Mouse (Mus musculus): ENCODE measurements around the gene Galnt17. TPM values are rescaled to one million over a fixed set of nuclear protein-coding genes. Genes with fewer than 3 reads are reported as not detected.

The Galnt17 gene
- polyA plus RNA-seq, 1 experiment from 2014 or later, result 5.8 TPM

GRCm38 (mm10) chr5:130930999-130931398, 377.3 kb downstream of the Galnt17 start:
- H3K4me3 ChIP-seq (replicated peaks; ENCODE audit: low read depth, low read length), result no peak overlapping the region
- H3K36me3 ChIP-seq (ENCODE audit: control insufficient read depth, insufficient read depth, low read length), result no peaks in the 10 kb centered on the region
- DNase-seq (no peak), ATAC-seq (ENCODE audit: low FRiP score, low TSS enrichment) (no peak)
- no peak overlapping the region for H3K27ac ChIP-seq (replicated peaks; ENCODE audit: low read depth, low read length)
- H3K4me1 ChIP-seq (ENCODE audit: control insufficient read depth, insufficient read depth, low read length), result no peaks in the 10 kb centered on the region
- H3K27me3 ChIP-seq (ENCODE audit: control insufficient read depth, insufficient read depth, low read length), result no peaks in the 10 kb centered on the region
- H3K9me3 ChIP-seq (ENCODE audit: control insufficient read depth, low read length), result no peaks in the 10 kb centered on the region
- 77% methylated on average over 1 of the region's 1 CpGs for WGBS
- no peak overlapping the region for H3K4me2 ChIP-seq (ENCODE audit: low read length)
- H3K9ac ChIP-seq (replicated peaks; ENCODE audit: low read length), result no peak overlapping the region

GRCm38 (mm10) chr5:130927794-130928149, 380.5 kb downstream of the Galnt17 start:
- H3K27ac ChIP-seq (replicated peaks; ENCODE audit: low read depth, low read length), result no peak overlapping the region
- DNase-seq (no peak), ATAC-seq (ENCODE audit: low FRiP score, low TSS enrichment) (no peak)
- H3K27me3 ChIP-seq (ENCODE audit: control insufficient read depth, insufficient read depth, low read length), result no peaks in the 10 kb centered on the region
- 88% methylated on average over 8 of the region's 8 CpGs for WGBS
- H3K4me1 ChIP-seq (ENCODE audit: control insufficient read depth, insufficient read depth, low read length), result peaks cover 8% of the 10 kb centered on the region; the same call in 1 of the 2 replicates
- H3K4me2 ChIP-seq (ENCODE audit: low read length), result no peak overlapping the region
- no peak overlapping the region for H3K4me3 ChIP-seq (replicated peaks; ENCODE audit: low read depth, low read length)
- H3K9me3 ChIP-seq (ENCODE audit: control insufficient read depth, low read length), result no peaks in the 10 kb centered on the region
- no peaks in the 10 kb centered on the region for H3K36me3 ChIP-seq (ENCODE audit: control insufficient read depth, insufficient read depth, low read length)
- no peak overlapping the region for H3K9ac ChIP-seq (replicated peaks; ENCODE audit: low read length)

DNA sequence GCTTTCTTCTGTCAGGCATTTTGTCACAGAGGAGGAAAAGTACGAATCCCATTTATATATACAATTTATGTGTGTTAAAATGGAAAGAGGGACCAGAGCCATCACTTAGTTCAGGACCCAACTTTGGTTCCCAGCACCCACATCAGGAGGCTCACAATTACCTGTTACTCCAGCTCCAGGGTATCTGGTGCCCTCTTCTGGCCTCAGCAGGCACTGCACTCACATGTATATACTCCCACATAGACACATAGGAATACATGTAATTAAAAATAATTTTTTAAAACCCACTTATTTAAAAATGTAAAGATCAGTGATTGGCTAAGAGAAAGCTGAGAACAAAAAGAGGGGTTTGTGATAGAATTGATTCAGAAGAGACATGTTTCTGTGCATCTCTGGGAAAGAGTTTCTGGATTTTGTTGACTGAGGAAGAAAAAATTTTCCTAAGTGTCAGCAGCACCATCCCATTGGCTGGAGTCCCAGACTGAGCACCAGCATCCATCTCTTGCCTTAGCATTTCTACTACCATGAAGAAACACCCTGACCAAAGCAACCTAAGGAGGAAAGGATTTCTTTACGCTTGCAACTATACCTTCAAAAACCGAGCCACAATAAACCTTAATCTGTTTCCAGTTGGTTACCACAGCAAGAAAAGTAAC, 381.0 kb downstream of the Galnt17 start:
- Histone ChIP-seq H3K4me3 (replicated peaks; ENCODE audit: low read depth, low read length) (no peak overlapping the region), H3K4me2 (ENCODE audit: low read length) (no peak overlapping the region), H3K27ac (replicated peaks; ENCODE audit: low read depth, low read length) (no peak overlapping the region), H3K36me3 (ENCODE audit: control insufficient read depth, insufficient read depth, low read length) (no peaks in the 10 kb centered on the region), H3K4me1 (ENCODE audit: control insufficient read depth, insufficient read depth, low read length) (peaks cover 8% of the 10 kb centered on the region; the same call in 1 of the 2 replicates), H3K27me3 (ENCODE audit: control insufficient read depth, insufficient read depth, low read length) (no peaks in the 10 kb centered on the region), H3K9me3 (ENCODE audit: control insufficient read depth, low read length) (no peaks in the 10 kb centered on the region), H3K9ac (replicated peaks; ENCODE audit: low read length) (no peak overlapping the region)
- WGBS, result 93% methylated on average over 3 of the region's 3 CpGs
- DNase-seq, result no peak
- no peak for ATAC-seq (ENCODE audit: low FRiP score, low TSS enrichment)

DNA sequence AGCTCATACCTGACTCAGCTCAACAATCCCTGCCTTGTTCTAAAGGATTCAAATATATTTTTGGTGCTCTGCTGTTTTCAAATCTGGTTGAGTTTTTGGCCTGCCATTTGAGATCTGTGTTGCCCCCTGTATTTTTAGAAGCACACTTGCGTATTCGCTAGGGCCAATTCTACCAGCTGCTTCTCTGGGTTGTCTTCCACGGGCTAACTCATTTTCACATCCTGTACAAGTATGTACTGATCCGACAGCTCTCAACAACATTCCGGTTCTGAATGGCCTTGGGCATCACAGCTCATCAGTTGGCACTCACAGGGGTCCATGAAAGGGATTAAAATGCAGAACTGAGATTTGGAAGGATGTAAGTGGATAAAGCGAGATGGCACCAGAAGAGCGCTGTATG, 382.6 kb downstream of the Galnt17 start:
- no peak for ATAC-seq (ENCODE audit: low FRiP score, low TSS enrichment)
- no peak overlapping the region for H3K4me2 ChIP-seq (ENCODE audit: low read length)
- no peak overlapping the region for H3K4me3 ChIP-seq (replicated peaks; ENCODE audit: low read depth, low read length)
- peaks cover 8% of the 10 kb centered on the region; the same call in 1 of the 2 replicates for H3K4me1 ChIP-seq (ENCODE audit: control insufficient read depth, insufficient read depth, low read length)
- 93% methylated on average over 7 of the region's 7 CpGs for WGBS
- DNase-seq, result no peak
- H3K27ac ChIP-seq (replicated peaks; ENCODE audit: low read depth, low read length), result no peak overlapping the region
- H3K27me3 ChIP-seq (ENCODE audit: control insufficient read depth, insufficient read depth, low read length), result no peaks in the 10 kb centered on the region
- no peaks in the 10 kb centered on the region for H3K9me3 ChIP-seq (ENCODE audit: control insufficient read depth, low read length)
- H3K36me3 ChIP-seq (ENCODE audit: control insufficient read depth, insufficient read depth, low read length), result no peaks in the 10 kb centered on the region
- H3K9ac ChIP-seq (replicated peaks; ENCODE audit: low read length), result no peak overlapping the region

DNA sequence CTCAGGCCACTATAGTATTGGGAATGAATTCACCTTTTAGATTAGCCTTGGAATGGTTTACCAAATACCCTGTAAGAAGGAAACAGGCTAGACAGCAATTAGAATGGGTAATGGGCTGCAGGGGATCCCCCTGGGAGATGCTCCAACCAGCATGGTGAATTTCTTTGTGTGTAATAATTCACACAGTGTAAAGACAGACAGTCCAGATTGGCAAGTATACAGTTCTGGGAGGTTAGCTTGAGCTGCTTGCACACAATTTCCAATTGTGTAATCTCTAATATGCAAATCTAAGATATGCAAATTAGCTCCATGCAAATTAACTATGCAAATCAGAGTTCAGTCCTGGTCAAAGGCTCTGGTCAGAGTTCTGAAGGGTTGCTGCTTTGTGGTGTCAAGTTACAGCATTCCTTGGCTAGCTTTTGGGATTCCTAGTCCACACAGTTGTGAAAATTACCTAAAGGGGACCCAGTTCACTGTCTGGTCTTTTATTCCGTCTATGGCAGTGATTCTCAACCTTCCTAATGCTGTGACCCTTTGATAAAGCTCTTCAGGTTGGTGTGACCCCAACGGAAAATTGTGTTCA, 384.0 kb downstream of the Galnt17 start:
- Histone ChIP-seq H3K9ac (replicated peaks; ENCODE audit: low read length) (no peak overlapping the region), H3K4me1 (ENCODE audit: control insufficient read depth, insufficient read depth, low read length) (peaks cover 8% of the 10 kb centered on the region; the same call in 1 of the 2 replicates), H3K27me3 (ENCODE audit: control insufficient read depth, insufficient read depth, low read length) (no peaks in the 10 kb centered on the region), H3K27ac (replicated peaks; ENCODE audit: low read depth, low read length) (peak overlapping the region; percentile 20; the same call in 1 of the 2 replicates), H3K4me2 (ENCODE audit: low read length) (no peak overlapping the region), H3K9me3 (ENCODE audit: control insufficient read depth, low read length) (no peaks in the 10 kb centered on the region), H3K36me3 (ENCODE audit: control insufficient read depth, insufficient read depth, low read length) (no peaks in the 10 kb centered on the region), H3K4me3 (replicated peaks; ENCODE audit: low read depth, low read length) (no peak overlapping the region)
- DNase-seq (peak; percentile 76), ATAC-seq (ENCODE audit: low FRiP score, low TSS enrichment) (peak; percentile 76; the same call in 1 of the 2 replicates)
- WGBS, result 25% methylated on average over 2 of the region's 2 CpGs

DNA sequence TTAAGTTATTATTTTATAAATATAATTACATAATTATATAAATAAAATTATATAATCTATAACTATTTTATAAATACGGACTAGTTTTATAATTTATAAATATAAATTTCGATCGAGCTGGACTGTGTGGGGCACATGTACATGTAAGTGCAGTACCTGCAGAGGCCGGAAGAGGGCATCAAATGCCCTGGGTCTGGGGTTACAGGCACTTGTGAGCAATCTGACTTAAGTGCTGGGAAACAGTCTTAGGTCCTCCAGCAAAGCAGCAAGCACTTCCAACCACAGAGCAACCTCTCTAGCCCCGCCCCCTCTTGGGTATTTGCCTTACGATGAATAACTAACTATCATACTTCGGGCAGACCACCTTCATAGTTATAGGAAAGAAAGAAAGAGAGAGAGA, 388.3 kb downstream of the Galnt17 start:
- DNase-seq (no peak), ATAC-seq (ENCODE audit: low FRiP score, low TSS enrichment) (no peak)
- H3K9ac ChIP-seq (replicated peaks; ENCODE audit: low read length), result no peak overlapping the region
- H3K4me1 ChIP-seq (ENCODE audit: control insufficient read depth, insufficient read depth, low read length), result peaks cover 8% of the 10 kb centered on the region; the same call in 1 of the 2 replicates
- no peak overlapping the region for H3K4me2 ChIP-seq (ENCODE audit: low read length)
- no peaks in the 10 kb centered on the region for H3K36me3 ChIP-seq (ENCODE audit: control insufficient read depth, insufficient read depth, low read length)
- no peaks in the 10 kb centered on the region for H3K27me3 ChIP-seq (ENCODE audit: control insufficient read depth, insufficient read depth, low read length)
- WGBS, result 95% methylated on average over 7 of the region's 7 CpGs
- H3K9me3 ChIP-seq (ENCODE audit: control insufficient read depth, low read length), result no peaks in the 10 kb centered on the region
- no peak overlapping the region for H3K27ac ChIP-seq (replicated peaks; ENCODE audit: low read depth, low read length)
- H3K4me3 ChIP-seq (replicated peaks; ENCODE audit: low read depth, low read length), result no peak overlapping the region

GRCm38 (mm10) chr5:130914606-130915005, 393.7 kb downstream of the Galnt17 start:
- Histone ChIP-seq H3K4me3 (replicated peaks; ENCODE audit: low read depth, low read length) (no peak overlapping the region), H3K9ac (replicated peaks; ENCODE audit: low read length) (no peak overlapping the region), H3K27ac (replicated peaks; ENCODE audit: low read depth, low read length) (no peak overlapping the region), H3K4me1 (ENCODE audit: control insufficient read depth, insufficient read depth, low read length) (no peaks in the 10 kb centered on the region; the same call in 1 of the 2 replicates), H3K9me3 (ENCODE audit: control insufficient read depth, low read length) (no peaks in the 10 kb centered on the region), H3K27me3 (ENCODE audit: control insufficient read depth, insufficient read depth, low read length) (no peaks in the 10 kb centered on the region), H3K4me2 (ENCODE audit: low read length) (no peak overlapping the region), H3K36me3 (ENCODE audit: control insufficient read depth, insufficient read depth, low read length) (no peaks in the 10 kb centered on the region)
- no peak for ATAC-seq (ENCODE audit: low FRiP score, low TSS enrichment)
- DNase-seq, result no peak
- 67% methylated on average over 3 of the region's 3 CpGs for WGBS

DNA sequence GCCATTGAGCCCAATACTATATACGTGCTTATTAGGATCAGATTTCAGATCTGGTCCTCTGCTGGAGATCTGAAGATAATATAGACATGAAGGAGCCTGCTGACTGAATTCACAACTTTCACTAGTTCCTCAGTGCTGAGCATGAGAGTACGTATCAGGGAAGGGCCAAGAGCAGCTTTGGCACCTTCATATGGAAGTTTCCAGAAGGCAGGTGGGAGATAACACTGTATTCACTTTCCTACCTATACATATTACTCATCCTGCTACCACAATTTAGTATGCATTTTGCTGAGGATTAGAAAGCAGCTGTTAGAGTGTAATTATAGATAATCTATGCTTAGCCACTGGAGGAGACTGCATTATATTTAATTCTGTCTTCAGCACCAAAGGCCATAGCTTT, 396.7 kb downstream of the Galnt17 start:
- Histone ChIP-seq H3K9me3 (ENCODE audit: control insufficient read depth, low read length) (no peaks in the 10 kb centered on the region), H3K27ac (replicated peaks; ENCODE audit: low read depth, low read length) (no peak overlapping the region), H3K4me2 (ENCODE audit: low read length) (no peak overlapping the region), H3K4me3 (replicated peaks; ENCODE audit: low read depth, low read length) (no peak overlapping the region), H3K4me1 (ENCODE audit: control insufficient read depth, insufficient read depth, low read length) (no peaks in the 10 kb centered on the region; the same call in 1 of the 2 replicates), H3K36me3 (ENCODE audit: control insufficient read depth, insufficient read depth, low read length) (no peaks in the 10 kb centered on the region), H3K9ac (replicated peaks; ENCODE audit: low read length) (no peak overlapping the region), H3K27me3 (ENCODE audit: control insufficient read depth, insufficient read depth, low read length) (no peaks in the 10 kb centered on the region)
- DNase-seq, result no peak
- no peak for ATAC-seq (ENCODE audit: low FRiP score, low TSS enrichment)
- WGBS, result 85% methylated on average over 2 of the region's 2 CpGs

DNA sequence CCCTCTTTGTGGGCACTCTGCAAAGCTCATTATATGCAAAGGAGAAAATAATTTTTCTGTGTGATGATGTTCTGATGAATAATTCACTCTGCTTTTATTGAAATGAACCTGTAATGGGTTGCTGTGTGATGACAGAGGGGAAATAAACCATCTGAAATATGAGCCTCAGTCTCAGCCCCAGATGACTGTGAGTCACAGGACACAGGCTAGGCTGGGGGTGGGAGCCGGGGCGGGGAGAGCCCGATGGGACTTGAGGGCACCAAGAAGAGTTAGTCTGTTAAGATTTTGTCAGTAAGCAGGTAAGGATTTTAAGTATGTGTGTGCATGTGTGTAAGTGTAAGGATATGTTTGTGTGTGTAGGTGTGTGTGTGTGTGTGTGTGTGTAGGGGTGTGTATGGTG, 406.6 kb downstream of the Galnt17 start:
- 78% methylated on average over 3 of the region's 3 CpGs for WGBS
- ATAC-seq (ENCODE audit: low FRiP score, low TSS enrichment) (no peak), DNase-seq (no peak)
- Histone ChIP-seq H3K9me3 (ENCODE audit: control insufficient read depth, low read length) (no peaks in the 10 kb centered on the region), H3K9ac (replicated peaks; ENCODE audit: low read length) (no peak overlapping the region), H3K4me2 (ENCODE audit: low read length) (no peak overlapping the region), H3K4me3 (replicated peaks; ENCODE audit: low read depth, low read length) (no peak overlapping the region), H3K27me3 (ENCODE audit: control insufficient read depth, insufficient read depth, low read length) (no peaks in the 10 kb centered on the region), H3K4me1 (ENCODE audit: control insufficient read depth, insufficient read depth, low read length) (no peaks in the 10 kb centered on the region), H3K36me3 (ENCODE audit: control insufficient read depth, insufficient read depth, low read length) (no peaks in the 10 kb centered on the region), H3K27ac (replicated peaks; ENCODE audit: low read depth, low read length) (no peak overlapping the region)
